ENCODE assay signal across 21 mouse cellular contexts in the genomic region with DNA sequence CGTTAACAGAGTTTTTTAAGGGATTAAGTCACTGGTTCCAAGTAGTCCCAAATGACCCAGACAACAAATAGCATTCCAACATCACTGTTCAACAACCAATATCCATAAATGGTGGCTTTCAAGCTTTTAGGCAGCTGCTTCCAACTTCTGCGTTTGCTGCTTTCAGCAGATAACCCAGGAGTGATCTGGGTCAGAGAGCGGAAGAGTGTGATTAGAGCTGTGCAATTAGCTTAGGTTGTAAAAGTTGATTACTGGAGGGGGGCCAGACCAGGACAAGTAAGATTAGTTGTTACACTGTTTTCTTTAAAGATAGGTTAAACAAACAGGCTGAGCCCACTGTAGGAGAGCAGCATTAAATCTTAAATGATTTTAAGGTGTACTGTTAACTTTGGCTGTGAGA. TPM values are rescaled to one million over a fixed set of nuclear protein-coding genes. Genes with fewer than 3 reads are reported as not detected.
DNase-seq lines count a peak whose midpoint lies in the region; ATAC-seq and TF ChIP-seq lines count a peak whose summit lies in the region.
"Had no signal": no experiment of that assay in that cellular context is flagged by ENCODE, and none has a peak within 500 bp of the region (broad histone marks: within the 10 kb centered on the region; RNA-seq: fewer than 3 reads in every experiment).

No protein-coding gene starts in this region.

- no peak for TF ChIP-seq POLR2A in MEL (IDR thresholded peaks at IDR 0.05; ENCODE audit: control insufficient read depth in 1 of 2, insufficient read depth in 1 of 2, low read depth in 1 of 2, low read length in 2 of 2, poor library complexity in 1 of 2)

- no peaks in the 10 kb centered on the region for H3K79me2 ChIP-seq in MEL (ENCODE audit: control insufficient read depth, insufficient read depth, low read length, poor library complexity)

- WGBS in intestine, embryonic 15.5 days, result 17% methylated on average over 3 of the region's 3 CpGs
- 14% methylated on average over 3 of the region's 3 CpGs for WGBS in intestine, postnatal 0 days
- WGBS in kidney, embryonic 16.5 days, result 19% methylated on average over 3 of the region's 3 CpGs

- H3K4me3 ChIP-seq in intestine, embryonic 15.5 days (replicated peaks), result no peak overlapping the region
- no peak overlapping the region for H3K4me3 ChIP-seq in intestine, postnatal 0 days (ENCODE audit: low read depth, low read length)
- no peak overlapping the region for H3K4me3 ChIP-seq in kidney, embryonic 16.5 days (ENCODE audit: low read length)
- H3K4me3 ChIP-seq in MEL (ENCODE audit: control insufficient read depth in 1 of 2, insufficient read depth in 1 of 2, low read depth in 2 of 2, low read length in 2 of 2), result no peak overlapping the region
- H3K4me3 ChIP-seq: forebrain, embryonic 10.5 days; forebrain, embryonic 13.5 days; gastrocnemius, adult 2 months; hindbrain, embryonic 12.5 days had no signal

- TF ChIP-seq RAD21 in MEL (IDR thresholded peaks at IDR 0.05; ENCODE audit: low read depth, low read length), result no peak

- no peak overlapping the region for H3K4me2 ChIP-seq in intestine, embryonic 15.5 days (replicated peaks)
- no peak overlapping the region for H3K4me2 ChIP-seq in intestine, postnatal 0 days (replicated peaks; ENCODE audit: low read depth)
- H3K4me2 ChIP-seq in kidney, embryonic 16.5 days (replicated peaks; ENCODE audit: low read depth, low read length), result no peak overlapping the region
- H3K4me2 ChIP-seq: forebrain, embryonic 13.5 days; heart, embryonic 11.5 days; hindbrain, embryonic 12.5 days had no signal

- H3K36me3 ChIP-seq in intestine, embryonic 15.5 days, result no peaks in the 10 kb centered on the region
- H3K36me3 ChIP-seq in intestine, postnatal 0 days (ENCODE audit: control insufficient read depth, insufficient read depth), result no peaks in the 10 kb centered on the region
- H3K36me3 ChIP-seq in kidney, embryonic 16.5 days (ENCODE audit: insufficient read depth, low read length), result no peaks in the 10 kb centered on the region
- H3K36me3 ChIP-seq in MEL (ENCODE audit: control insufficient read depth in 1 of 2, insufficient read depth in 2 of 2, low read length in 2 of 2), result peaks cover 0 to 6% of the 10 kb centered on the region in 2 experiments; a peak in 2 of 4 replicates
- H3K36me3 ChIP-seq: forebrain, embryonic 10.5 days; hindbrain, embryonic 12.5 days had no signal

- peak; percentile 39 for DNase-seq in kidney, postnatal 14 days
- peak; percentile 61 for DNase-seq in MEL (ENCODE audit: low read depth, low spot score)
- DNase-seq in lung, postnatal 10 days, result no peak
- DNase-seq: adrenal gland, postnatal 10 days; adrenal gland, postnatal 36 days; cerebellum, adult 18-20 months; cerebellum, adult 9-10 months; cerebellum, postnatal 14 days; gastrocnemius, adult 2 months; gastrocnemius, postnatal 14 days; heart, adult 11 months had no signal

- H3K4me1 ChIP-seq in intestine, embryonic 15.5 days (replicated peaks), result no peaks in the 10 kb centered on the region
- no peaks in the 10 kb centered on the region for H3K4me1 ChIP-seq in intestine, postnatal 0 days (replicated peaks; ENCODE audit: control insufficient read depth, insufficient read depth, low read length)
- H3K4me1 ChIP-seq in kidney, embryonic 16.5 days (ENCODE audit: insufficient read depth, low read length), result no peaks in the 10 kb centered on the region
- peaks cover 0 to 10% of the 10 kb centered on the region in 2 experiments; a peak in 2 of 4 replicates for H3K4me1 ChIP-seq in MEL (ENCODE audit: control insufficient read depth in 1 of 2, insufficient read depth in 2 of 2, low read length in 2 of 2)
- H3K4me1 ChIP-seq: hindbrain, embryonic 12.5 days had no signal

- ATAC-seq in intestine, embryonic 15.5 days, result peak; percentile 62
- no peak for ATAC-seq in intestine, postnatal 0 days
- no peak for ATAC-seq in kidney, embryonic 16.5 days (ENCODE audit: low FRiP score, low TSS enrichment)
- ATAC-seq in megakaryocyte-erythroid progenitor cell, adult 5-6 weeks (replicated peaks; ENCODE audit: low FRiP score, low TSS enrichment, poor library complexity, severe bottlenecking), result peak; percentile 88
- ATAC-seq: forebrain, embryonic 13.5 days; forebrain, embryonic 16.5 days; Patski had no signal

- peak in 1 of 2 experiments; percentile 56; a peak in 1 of 4 replicates for TF ChIP-seq EP300 in MEL (IDR thresholded peaks at IDR 0.05; ENCODE audit: low read depth in 1 of 2, low read length in 2 of 2)

- H3K9me3 ChIP-seq in intestine, embryonic 15.5 days, result no peaks in the 10 kb centered on the region
- H3K9me3 ChIP-seq in intestine, postnatal 0 days (ENCODE audit: control insufficient read depth), result no peaks in the 10 kb centered on the region
- no peaks in the 10 kb centered on the region for H3K9me3 ChIP-seq in kidney, embryonic 16.5 days (ENCODE audit: low read length)
- H3K9me3 ChIP-seq in MEL (replicated peaks; ENCODE audit: insufficient read depth, low read length), result no peaks in the 10 kb centered on the region
- H3K9me3 ChIP-seq: forebrain, embryonic 10.5 days; forebrain, embryonic 13.5 days; hindbrain, embryonic 12.5 days had no signal

- H3K27ac ChIP-seq in intestine, embryonic 15.5 days, result no peak overlapping the region
- H3K27ac ChIP-seq in intestine, postnatal 0 days (ENCODE audit: low read depth, low read length), result no peak overlapping the region
- H3K27ac ChIP-seq in kidney, embryonic 16.5 days (ENCODE audit: low read length), result no peak overlapping the region
- H3K27ac ChIP-seq in MEL (ENCODE audit: control insufficient read depth, low read depth, low read length), result no peak overlapping the region
- H3K27ac ChIP-seq: forebrain, embryonic 10.5 days; forebrain, embryonic 13.5 days; gastrocnemius, adult 2 months; hindbrain, embryonic 12.5 days had no signal

- no peaks in the 10 kb centered on the region for H3K27me3 ChIP-seq in intestine, embryonic 15.5 days (replicated peaks)
- H3K27me3 ChIP-seq in intestine, postnatal 0 days (replicated peaks; ENCODE audit: control insufficient read depth, insufficient read depth, low read length), result peaks cover 17% of the 10 kb centered on the region
- peaks cover 3% of the 10 kb centered on the region; the same call in 1 of the 2 replicates for H3K27me3 ChIP-seq in kidney, embryonic 16.5 days (ENCODE audit: insufficient read depth, low read length)
- H3K27me3 ChIP-seq in MEL (ENCODE audit: control insufficient read depth in 1 of 2, insufficient read depth in 2 of 2, low read length in 2 of 2), result no peaks in the 10 kb centered on the region; a peak in 1 of 4 replicates
- H3K27me3 ChIP-seq: forebrain, embryonic 13.5 days; hindbrain, embryonic 12.5 days had no signal

- TF ChIP-seq CTCF in intestine, postnatal 0 days (IDR thresholded peaks at IDR 0.05; ENCODE audit: low read depth), result no peak
- TF ChIP-seq CTCF in MEL (IDR thresholded peaks at IDR 0.05 in 2 of 3, conservative IDR thresholded peaks at IDR 0.05 in 1 of 3; ENCODE audit: control insufficient read depth in 1 of 3, insufficient read depth in 1 of 3, low read depth in 2 of 3, low read length in 3 of 3, poor library complexity in 1 of 3, severe bottlenecking in 1 of 3), result no peak

- H3K9ac ChIP-seq in intestine, embryonic 15.5 days, result no peak overlapping the region
- no peak overlapping the region for H3K9ac ChIP-seq in intestine, postnatal 0 days (ENCODE audit: low read depth, low read length)
- no peak overlapping the region for H3K9ac ChIP-seq in kidney, embryonic 16.5 days (replicated peaks; ENCODE audit: low read length)
- H3K9ac ChIP-seq in MEL (ENCODE audit: control insufficient read depth, low read depth, low read length, poor library complexity, severe bottlenecking), result no peak overlapping the region
- H3K9ac ChIP-seq: forebrain, embryonic 13.5 days; hindbrain, embryonic 12.5 days had no signal

TF ChIP-seq in MEL, 35 proteins besides CTCF, POLR2A, EP300 and RAD21 (continues in another document):
- no peak for TF ChIP-seq ETS1 (IDR thresholded peaks at IDR 0.05; ENCODE audit: low read depth, low read length)
- no peak for TF ChIP-seq ELF1 (IDR thresholded peaks at IDR 0.05; ENCODE audit: low read depth, low read length)
- no peak for TF ChIP-seq POLR2AphosphoS2 (IDR thresholded peaks at IDR 0.05; ENCODE audit: low read length)
- TF ChIP-seq CHD2 (IDR thresholded peaks at IDR 0.05; ENCODE audit: low read length), result no peak
- TF ChIP-seq E2F4 (IDR thresholded peaks at IDR 0.05; ENCODE audit: borderline replicate concordance, low read depth, low read length), result no peak
- no peak for TF ChIP-seq ZKSCAN1 (IDR thresholded peaks at IDR 0.05; ENCODE audit: low read depth, low read length)
- TF ChIP-seq KAT2A (conservative IDR thresholded peaks at IDR 0.05; ENCODE audit: low read depth, low read length), result no peak
- TF ChIP-seq USF2 (IDR thresholded peaks at IDR 0.05; ENCODE audit: borderline replicate concordance in 1 of 2, insufficient read depth in 1 of 2, low read depth in 1 of 2, low read length in 2 of 2), result no peak
- no peak for TF ChIP-seq HCFC1 (IDR thresholded peaks at IDR 0.05; ENCODE audit: low read depth, low read length)
- no peak for TF ChIP-seq USF1 (IDR thresholded peaks at IDR 0.05; ENCODE audit: low read depth, low read length)
- no peak for TF ChIP-seq UBTF (IDR thresholded peaks at IDR 0.05; ENCODE audit: borderline replicate concordance, insufficient read depth, low read depth, low read length)
- no peak for TF ChIP-seq NRF1 (IDR thresholded peaks at IDR 0.05; ENCODE audit: insufficient read depth, low read depth, low read length, poor library complexity, severe bottlenecking)
- no peak for TF ChIP-seq MYB (IDR thresholded peaks at IDR 0.05; ENCODE audit: low read depth, low read length)
- peak; percentile 65 for TF ChIP-seq TCF12 (IDR thresholded peaks at IDR 0.05; ENCODE audit: low read depth, low read length)
- no peak for TF ChIP-seq ZC3H11A (IDR thresholded peaks at IDR 0.05; ENCODE audit: low read depth, low read length)
- peak; percentile 43 for TF ChIP-seq TAL1 (IDR thresholded peaks at IDR 0.05; ENCODE audit: low read length)
- TF ChIP-seq RCOR1 (IDR thresholded peaks at IDR 0.05; ENCODE audit: low read depth, low read length), result peak; percentile 98
- no peak for TF ChIP-seq MYC (IDR thresholded peaks at IDR 0.05; ENCODE audit: low read depth, low read length)
- no peak for TF ChIP-seq POLR2AphosphoS5 (IDR thresholded peaks at IDR 0.05; ENCODE audit: borderline replicate concordance, low read depth, low read length)

RNA-seq across cellular contexts. Expression of gene Parp1, which starts 7.5 kb away (rescaled TPM):
- polyA plus RNA-seq in intestine, embryonic 15.5 days (2015; fragmentation: Nextera tagmentation; extraction: Ambion mirVana), result 109 TPM in 2 replicates
- 20.4 and 22.6 TPM in 2 replicates for polyA plus RNA-seq in intestine, postnatal 0 days (2015; fragmentation: Nextera tagmentation; extraction: Ambion mirVana)
- polyA plus RNA-seq in kidney, embryonic 16.5 days (2015; fragmentation: Nextera tagmentation; extraction: Ambion mirVana), result 165 TPM in 2 replicates
- 136 and 142 TPM in 2 replicates for total RNA-seq in MEL (2012; rRNA removed)
- 100 to 1,000 TPM; 140 to 188 TPM for polyA plus RNA-seq in MEL (2012; ENCODE audit: insufficient read depth in 1 of 2, insufficient read length in 2 of 2, low read depth in 1 of 2, low replicate concordance in 2 of 2, missing spikeins in 1 of 2)
- total RNA-seq in megakaryocyte-erythroid progenitor cell, adult 5-6 weeks (2014; fragmentation: Nextera tagmentation), result 113 and 133 TPM in 2 replicates
- total RNA-seq in megakaryocyte-erythroid progenitor cell, adult 5-6 weeks (2017), result 231 and 241 TPM in 2 replicates

Comparison
In these comparisons a context has a peak if more than half of its experiments do, and no peak if none do; other contexts are left out.
1. ATAC-seq: peak in intestine, embryonic 15.5 days (single experiment) and megakaryocyte-erythroid progenitor cell, adult 5-6 weeks (single experiment); none in intestine, postnatal 0 days (single experiment) and kidney, embryonic 16.5 days (single experiment).